Mouse (Mus musculus) midbrain, embryonic 11.5 days (tissue): ENCODE measurements around the gene Plxdc2. TPM values are rescaled to one million over a fixed set of nuclear protein-coding genes. Genes with fewer than 3 reads are reported as not detected.
A peak's percentile ranks its signal among the peaks of the same experiment; 100 is the strongest.

Source experiments
- ATAC-seq: fragments of 200-750 bp; cut with Nextera tagmentation; 2 replicates; pipeline ENCODE4 v1.8.0; 2017; ENCODE audit warnings: moderate TSS enrichment, moderate library complexity; ENCODE audit not compliant: low FRiP score
- DNase-seq: peaks from one replicate; pipeline ENCODE4 v3.0.0; 2015; ENCODE audit warnings: low spot score; ENCODE audit errors: missing footprints
- H3K27ac ChIP-seq: fragments of 300-500 bp; sonication (generic); 2 replicates; pipeline ENCODE4 v1.5.1; 2014; ENCODE audit warnings: low read depth, low read length
- H3K27me3 ChIP-seq: fragments of 300-500 bp; sonication (generic); 2 replicates; pipeline ENCODE4 v1.6.1; 2014; ENCODE audit warnings: mild to moderate bottlenecking, low read length, moderate library complexity, mixed read lengths; ENCODE audit not compliant: control insufficient read depth, insufficient read depth
- H3K36me3 ChIP-seq: fragments of 300-500 bp; sonication (generic); 2 replicates; pipeline ENCODE4 v1.6.1; 2014; ENCODE audit warnings: mild to moderate bottlenecking, low read length, moderate library complexity, mixed read lengths; ENCODE audit not compliant: control insufficient read depth, insufficient read depth
- H3K4me1 ChIP-seq: fragments of 300-500 bp; sonication (generic); 2 replicates; pipeline ENCODE4 v1.6.1; 2014; ENCODE audit warnings: low read length; ENCODE audit not compliant: control insufficient read depth, insufficient read depth
- H3K4me2 ChIP-seq: fragments of 300-500 bp; sonication (generic); 2 replicates; pipeline ENCODE4 v1.6.1; 2014; ENCODE audit warnings: mild to moderate bottlenecking, moderate library complexity
- H3K4me3 ChIP-seq: fragments of 300-500 bp; sonication (generic); 2 replicates; pipeline ENCODE4 v1.5.1; 2014; ENCODE audit warnings: low read depth, low read length
- H3K9ac ChIP-seq: fragments of 300-500 bp; sonication (generic); 2 replicates; pipeline ENCODE4 v1.6.1; 2014; ENCODE audit warnings: low read length
- H3K9me3 ChIP-seq: fragments of 300-500 bp; sonication (generic); 2 replicates; pipeline ENCODE4 v1.6.1; 2016; ENCODE audit warnings: low read length; ENCODE audit not compliant: control insufficient read depth
- WGBS: fragments of 180-500 bp; shearing (Covaris S2); extraction: QIAGEN DNeasy Blood & Tissue Kit; methylation state at CpG from one replicate; pipeline ENCODE4 v1.1.7; 2014; 5-methylcytosine and 5-hydroxymethylcytosine counted together
- polyA plus RNA-seq: library from polyadenylated mRNA; unstranded; fragments of >200 nt; fragmentation: Nextera tagmentation; extraction: Ambion mirVana; gene quantifications from 2 replicates; pipeline ENCODE4 v1.2.1, GENCODE M21; 2014

The Plxdc2 gene
- polyA plus RNA-seq, 1 experiment from 2014 or later = 16.1 TPM

DNA sequence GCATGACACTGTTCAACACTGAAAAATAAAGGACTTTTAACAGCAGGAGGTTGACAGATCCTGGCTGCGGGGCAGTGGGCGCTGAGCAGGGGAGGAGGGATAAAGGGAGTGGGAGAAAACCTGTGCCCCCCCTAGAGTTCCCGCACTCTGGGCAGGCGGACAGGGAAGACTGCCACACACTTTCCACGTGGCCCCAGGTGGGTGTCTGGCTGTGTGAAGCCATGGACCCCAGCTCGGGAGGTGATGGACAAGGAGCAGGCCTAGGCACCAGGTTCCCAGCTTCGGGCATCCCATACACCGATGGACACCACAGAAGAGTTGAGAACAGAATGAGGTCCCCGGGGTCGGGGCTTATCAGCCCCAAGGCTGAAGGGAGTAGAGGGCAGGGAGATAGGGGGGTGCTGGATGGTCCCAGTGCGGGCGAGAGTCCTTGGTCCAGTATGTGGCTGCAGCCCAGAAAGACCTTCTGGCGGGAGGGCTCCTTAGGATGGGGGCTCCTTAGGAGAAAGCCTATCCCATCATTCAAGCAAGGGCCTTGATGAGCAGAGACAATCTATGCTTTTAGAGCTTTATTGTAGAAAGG is 215.2 kb downstream of the Plxdc2 start:
- Histone ChIP-seq H3K4me1 (no peaks in the 10 kb centered on the region), H3K4me3 (no peak overlapping the region), H3K9me3 (no peaks in the 10 kb centered on the region), H3K36me3 (no peaks in the 10 kb centered on the region), H3K27me3 (no peaks in the 10 kb centered on the region), H3K9ac (no peak overlapping the region), H3K4me2 (no peak overlapping the region), H3K27ac (no peak overlapping the region)
- no peak for ATAC-seq
- DNase-seq = no peak
- 79% methylated on average over 13 of the region's 13 CpGs for WGBS

DNA sequence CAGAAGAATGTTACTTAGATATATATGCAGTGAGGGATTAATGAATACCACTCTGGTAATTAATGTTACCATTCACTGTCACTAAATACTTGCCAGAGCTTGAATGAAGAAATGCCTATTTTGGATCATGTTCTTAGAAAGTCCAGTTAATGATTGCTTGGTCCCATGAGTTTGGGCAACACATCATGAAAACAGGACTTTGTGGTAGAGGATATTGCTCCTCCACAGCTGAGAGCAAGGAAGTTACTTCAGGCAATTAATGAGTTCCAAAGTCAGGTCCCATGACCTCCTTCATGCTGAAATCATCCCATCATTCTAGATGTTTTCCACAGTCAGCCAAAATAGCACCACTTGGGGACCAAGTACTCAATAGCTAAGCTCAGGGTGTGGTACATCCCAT is 220.5 kb downstream of the Plxdc2 start:
- Histone ChIP-seq H3K36me3 (no peaks in the 10 kb centered on the region), H3K4me2 (no peak overlapping the region), H3K9me3 (no peaks in the 10 kb centered on the region), H3K9ac (no peak overlapping the region), H3K27me3 (no peaks in the 10 kb centered on the region), H3K4me1 (no peaks in the 10 kb centered on the region), H3K4me3 (no peak overlapping the region), H3K27ac (no peak overlapping the region)
- DNase-seq (no peak), ATAC-seq (no peak)

DNA sequence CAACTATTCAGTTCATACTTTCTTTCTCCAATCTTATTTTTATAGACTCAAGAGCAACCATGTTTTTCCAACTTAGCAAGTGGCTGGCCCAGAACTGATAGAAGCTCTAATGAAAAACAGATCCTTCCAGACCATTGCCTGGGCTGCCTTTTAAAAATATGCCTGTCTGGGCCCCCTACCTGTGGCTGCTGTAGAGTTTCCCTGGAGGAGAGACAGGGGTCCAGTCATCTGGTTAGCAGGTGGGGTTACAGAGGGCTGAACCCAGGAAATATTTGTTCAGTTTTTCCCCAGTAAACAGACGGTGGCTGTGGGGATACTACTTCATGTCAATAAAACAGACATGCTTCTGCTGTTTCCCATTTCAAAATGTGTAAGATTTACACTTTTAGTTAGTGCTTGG is 222.0 kb downstream of the Plxdc2 start:
- H3K27ac ChIP-seq = no peak overlapping the region
- no peaks in the 10 kb centered on the region for H3K27me3 ChIP-seq
- 75% methylated on average over 1 of the region's 1 CpGs for WGBS
- H3K36me3 ChIP-seq = no peaks in the 10 kb centered on the region
- DNase-seq (no peak), ATAC-seq (no peak)
- no peaks in the 10 kb centered on the region for H3K9me3 ChIP-seq
- H3K4me2 ChIP-seq = no peak overlapping the region
- no peak overlapping the region for H3K9ac ChIP-seq
- H3K4me1 ChIP-seq = no peaks in the 10 kb centered on the region
- H3K4me3 ChIP-seq = no peak overlapping the region

DNA sequence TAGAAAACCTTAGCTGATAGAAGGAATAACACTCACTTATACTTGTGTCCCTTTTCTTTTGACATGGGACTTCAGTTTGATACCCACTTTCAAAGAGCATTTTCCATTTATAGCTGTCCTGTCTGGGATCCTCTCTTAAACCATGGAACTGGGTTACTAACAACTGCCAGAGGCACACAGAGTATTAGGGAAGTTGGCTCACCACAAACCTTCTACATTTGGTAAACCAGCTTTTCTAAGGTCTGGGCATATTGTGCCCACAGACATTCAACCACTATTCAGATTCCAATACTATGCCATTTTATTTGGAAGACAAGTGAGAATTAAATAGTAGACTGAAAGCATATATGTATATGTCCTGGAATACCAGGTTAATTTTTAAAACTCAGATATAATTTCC is 232.4 kb downstream of the Plxdc2 start:
- Histone ChIP-seq H3K4me2 (no peak overlapping the region), H3K9me3 (no peaks in the 10 kb centered on the region), H3K4me1 (no peaks in the 10 kb centered on the region), H3K9ac (no peak overlapping the region), H3K36me3 (no peaks in the 10 kb centered on the region), H3K27me3 (no peaks in the 10 kb centered on the region), H3K4me3 (no peak overlapping the region), H3K27ac (no peak overlapping the region)
- no peak for DNase-seq
- no peak for ATAC-seq

DNA sequence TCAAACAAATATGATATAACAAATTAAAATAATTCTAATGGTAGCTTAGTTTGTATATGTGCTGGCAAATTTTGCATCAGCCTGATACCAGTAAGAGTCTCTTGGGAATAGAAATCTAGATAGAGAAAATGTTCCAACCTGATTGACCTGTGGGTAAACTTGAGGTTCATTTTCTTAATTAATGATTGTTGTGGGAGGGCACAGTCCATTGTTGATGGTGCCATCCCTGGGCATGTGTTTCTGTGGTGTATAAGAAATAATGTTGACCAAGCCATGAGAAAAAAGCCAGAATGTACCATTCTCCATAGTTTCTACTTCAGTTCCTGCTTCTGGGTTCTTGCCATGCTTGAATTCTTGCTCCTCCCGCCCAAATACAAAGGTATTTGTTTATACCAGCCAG is 239.3 kb downstream of the Plxdc2 start:
- no peak overlapping the region for H3K9ac ChIP-seq
- no peak overlapping the region for H3K4me3 ChIP-seq
- ATAC-seq (no peak), DNase-seq (peak; percentile 75)
- WGBS = 76% methylated on average over 1 of the region's 1 CpGs
- H3K27me3 ChIP-seq = no peaks in the 10 kb centered on the region
- H3K4me1 ChIP-seq = no peaks in the 10 kb centered on the region
- no peak overlapping the region for H3K4me2 ChIP-seq
- H3K9me3 ChIP-seq = no peaks in the 10 kb centered on the region
- no peak overlapping the region for H3K27ac ChIP-seq
- no peaks in the 10 kb centered on the region for H3K36me3 ChIP-seq

DNA sequence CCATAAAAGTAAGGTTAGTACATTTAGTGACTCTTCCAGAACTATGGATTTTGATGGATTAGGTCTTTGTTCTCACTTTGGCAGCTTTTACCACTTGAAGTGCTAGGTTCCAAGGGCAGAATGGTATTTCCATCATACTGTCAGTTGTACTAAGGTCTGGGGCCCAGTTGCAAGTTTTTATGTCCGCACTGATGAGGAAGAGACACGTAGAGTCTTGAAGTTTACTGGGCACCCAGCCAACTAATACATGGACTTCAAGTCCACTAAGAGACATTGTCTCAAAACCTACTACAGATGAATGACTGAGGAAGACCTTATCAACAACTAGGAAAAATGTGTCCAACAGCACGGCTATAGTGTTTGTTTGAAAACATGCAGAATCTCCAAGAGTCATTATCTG is 242.1 kb downstream of the Plxdc2 start:
- no peaks in the 10 kb centered on the region for H3K36me3 ChIP-seq
- no peaks in the 10 kb centered on the region for H3K9me3 ChIP-seq
- no peak for DNase-seq
- ATAC-seq = no peak
- no peak overlapping the region for H3K9ac ChIP-seq
- H3K27me3 ChIP-seq = no peaks in the 10 kb centered on the region
- no peak overlapping the region for H3K4me3 ChIP-seq
- H3K27ac ChIP-seq = no peak overlapping the region
- H3K4me2 ChIP-seq = no peak overlapping the region
- WGBS = 90% methylated on average over 3 of the region's 3 CpGs
- no peaks in the 10 kb centered on the region for H3K4me1 ChIP-seq

DNA sequence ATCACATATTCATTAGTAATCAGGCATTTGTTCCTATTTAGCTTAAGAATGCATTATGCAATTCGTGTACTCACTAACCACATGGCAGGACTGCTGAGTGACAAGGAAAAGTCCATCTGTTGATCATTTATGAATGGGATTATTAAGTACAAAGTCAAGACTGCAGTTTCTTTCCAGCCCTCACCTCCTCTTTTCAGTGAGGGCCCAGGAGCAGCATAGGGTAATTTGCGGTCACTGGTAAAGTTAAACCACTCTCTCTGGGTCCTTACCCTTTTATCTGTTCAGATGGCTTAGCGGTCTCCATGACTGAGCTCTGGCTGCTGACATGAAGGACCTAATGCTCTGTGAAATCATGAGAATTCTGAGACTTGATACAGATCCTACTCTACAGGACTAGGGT is 248.2 kb downstream of the Plxdc2 start:
- no peaks in the 10 kb centered on the region for H3K27me3 ChIP-seq
- no peak overlapping the region for H3K4me3 ChIP-seq
- ATAC-seq (no peak), DNase-seq (peak; percentile 60)
- H3K9me3 ChIP-seq = no peaks in the 10 kb centered on the region
- H3K4me1 ChIP-seq = no peaks in the 10 kb centered on the region
- no peak overlapping the region for H3K4me2 ChIP-seq
- no peak overlapping the region for H3K27ac ChIP-seq
- WGBS = 86% methylated on average over 3 of the region's 3 CpGs
- H3K9ac ChIP-seq = no peak overlapping the region
- H3K36me3 ChIP-seq = no peaks in the 10 kb centered on the region

DNA sequence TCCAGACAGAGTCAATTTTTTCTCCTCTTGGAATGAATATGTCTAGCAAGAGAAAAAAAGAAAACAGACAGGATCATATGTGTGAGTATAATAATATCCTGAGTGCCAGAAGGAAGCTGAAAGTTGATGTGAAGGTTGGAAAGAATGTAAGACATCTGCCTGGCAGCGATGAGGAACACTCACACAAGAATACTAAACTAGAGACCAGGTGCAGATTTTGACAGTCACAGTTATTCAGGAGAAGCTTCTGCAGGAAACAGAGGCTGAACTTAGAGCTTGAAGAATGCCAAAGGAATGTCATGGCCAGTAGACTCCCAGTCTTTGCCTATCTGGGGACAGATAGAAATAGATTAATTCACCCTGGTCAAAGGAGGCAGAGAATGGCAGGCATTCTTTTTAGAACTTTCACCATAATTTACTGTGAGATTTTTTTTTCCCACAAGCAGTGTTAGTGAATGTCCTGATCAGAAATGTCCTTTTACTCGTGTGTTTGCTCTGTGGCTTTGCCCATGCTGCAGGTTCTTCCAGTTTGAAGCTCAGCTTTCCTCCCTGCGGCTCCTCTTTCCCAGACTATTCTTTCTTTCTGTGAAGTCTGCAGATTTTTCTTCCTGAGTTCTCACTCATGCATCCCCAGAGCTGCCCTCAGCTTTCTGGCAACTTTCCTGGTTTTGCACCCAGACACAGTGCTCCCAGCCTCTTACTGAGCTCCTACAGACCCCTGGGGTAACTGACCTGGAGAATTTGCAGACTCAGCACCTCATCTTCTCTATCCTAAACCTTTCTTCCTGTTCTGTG is 251.9 kb downstream of the Plxdc2 start:
- H3K9me3 ChIP-seq = no peaks in the 10 kb centered on the region
- no peaks in the 10 kb centered on the region for H3K27me3 ChIP-seq
- H3K4me1 ChIP-seq = no peaks in the 10 kb centered on the region
- 65% methylated on average over 3 of the region's 3 CpGs for WGBS
- ATAC-seq = no peak
- H3K36me3 ChIP-seq = no peaks in the 10 kb centered on the region
- H3K9ac ChIP-seq = no peak overlapping the region
- H3K4me2 ChIP-seq = no peak overlapping the region
- DNase-seq = peak; percentile 71
- no peak overlapping the region for H3K27ac ChIP-seq
- no peak overlapping the region for H3K4me3 ChIP-seq

DNA sequence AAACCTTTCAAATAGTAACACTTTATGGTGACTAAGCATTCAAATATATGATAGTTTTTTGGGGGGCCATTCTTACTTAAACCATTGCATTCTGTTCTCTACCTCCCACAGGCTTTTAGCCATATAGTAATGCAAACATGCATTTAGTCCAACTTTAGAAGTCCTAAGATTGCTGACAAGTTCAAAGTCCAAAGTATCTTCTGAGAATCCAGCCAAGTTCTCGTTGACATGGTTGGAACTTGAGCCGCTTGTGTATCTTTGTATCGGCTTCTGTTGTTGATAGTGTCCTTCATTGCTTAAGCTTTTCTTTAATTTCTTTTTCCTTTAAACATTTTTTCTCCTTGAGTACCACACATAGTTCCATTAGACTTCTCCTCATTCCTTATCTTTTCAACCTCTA is 286.0 kb downstream of the Plxdc2 start:
- H3K9ac ChIP-seq = no peak overlapping the region
- no peaks in the 10 kb centered on the region for H3K27me3 ChIP-seq
- H3K4me3 ChIP-seq = no peak overlapping the region
- WGBS = 97% methylated on average over 3 of the region's 3 CpGs
- no peak for ATAC-seq
- H3K36me3 ChIP-seq = no peaks in the 10 kb centered on the region
- H3K4me2 ChIP-seq = no peak overlapping the region
- no peaks in the 10 kb centered on the region for H3K4me1 ChIP-seq
- H3K27ac ChIP-seq = no peak overlapping the region
- no peaks in the 10 kb centered on the region for H3K9me3 ChIP-seq
- DNase-seq = no peak
